Mouse (Mus musculus) C2C12 (cell line): ENCODE measurements around the gene Il5ra. TPM values are rescaled to one million over a fixed set of nuclear protein-coding genes. Genes with fewer than 3 reads are reported as not detected.

Experiments used
- H3K27me3 ChIP-seq: one replicate; pipeline ENCODE4 v1.6.1; 2011; ENCODE audit not compliant: control insufficient read depth, insufficient read depth, insufficient read length
- H3K36me3 ChIP-seq: one replicate; pipeline ENCODE4 v1.6.1; 2011; ENCODE audit not compliant: control insufficient read depth, insufficient read depth
- H3K4me3 ChIP-seq: one replicate; pipeline ENCODE4 v1.5.1; 2011; ENCODE audit warnings: mild to moderate bottlenecking, control low read depth; ENCODE audit not compliant: poor library complexity, insufficient read depth, severe bottlenecking
- H3K79me2 ChIP-seq: one replicate; pipeline ENCODE4 v1.6.1; 2011; ENCODE audit not compliant: control insufficient read depth, insufficient read depth
- H3K79me3 ChIP-seq: one replicate; pipeline ENCODE4 v1.6.1; 2011; ENCODE audit warnings: low read depth, control low read depth
- H3ac ChIP-seq: one replicate; pipeline ENCODE3; 2011; ENCODE audit warnings: low read depth; ENCODE audit not compliant: control insufficient read depth, insufficient read length
- CEBPB ChIP-seq: IDR thresholded peaks from one replicate; pipeline ENCODE4 v1.6.1; 2011; ENCODE audit warnings: low read depth, mild to moderate bottlenecking, control low read depth, moderate library complexity
- CTCF ChIP-seq: IDR thresholded peaks from one replicate; pipeline ENCODE4 v1.5.1; 2011; ENCODE audit not compliant: control insufficient read depth, insufficient read depth, insufficient read length
- FOSL1 ChIP-seq: IDR thresholded peaks from one replicate; pipeline ENCODE4 v1.8.0; 2011; ENCODE audit warnings: mild to moderate bottlenecking, low read length; ENCODE audit not compliant: poor library complexity, insufficient read depth, severe bottlenecking
- MAX ChIP-seq: IDR thresholded peaks from one replicate; pipeline ENCODE4 v1.6.1; 2011; ENCODE audit warnings: mild to moderate bottlenecking, control low read depth
- MYOD1 ChIP-seq: IDR thresholded peaks from one replicate; pipeline ENCODE4 v1.6.1; 2011; ENCODE audit warnings: low read depth; ENCODE audit not compliant: control insufficient read depth, insufficient read length
- MYOG ChIP-seq: IDR thresholded peaks from one replicate; pipeline ENCODE4 v1.6.1; 2011; ENCODE audit not compliant: control insufficient read depth, insufficient read length; ENCODE audit errors: extremely low read depth
- USF1 ChIP-seq: IDR thresholded peaks from one replicate; pipeline ENCODE4 v1.6.1; 2011; ENCODE audit warnings: low read depth, mild to moderate bottlenecking, control low read depth, moderate library complexity
- long read RNA-seq, 2 experiments: library from polyadenylated mRNA; unstranded; transcript quantifications; one replicate each; pipeline ENCODE4 v2.0.0; 2019 to 2020
- polyA plus RNA-seq: library from polyadenylated mRNA; unstranded; fragments of >200 nt; fragmentation: generic; extraction: Trizol; gene quantifications from one replicate; pipeline ENCODE4 v1.2.1, GENCODE M21; 2012; ENCODE audit warnings: missing spikeins

Il5ra gene
- not detected for polyA plus RNA-seq
- long read RNA-seq, experiment 1 = 0 reads
- long read RNA-seq, experiment 2 = 0 reads

GRCm38 (mm10) chr6:106748887-106749388, at the start of gene Il5ra:
TSS of gene Il5ra (minus strand) at chr6:106749037.
- H3K79me3 ChIP-seq = no peaks in the 10 kb centered on the region
- H3K36me3 ChIP-seq = no peaks in the 10 kb centered on the region
- no peaks in the 10 kb centered on the region for H3K27me3 ChIP-seq
- no peak for TF ChIP-seq CEBPB
- TF ChIP-seq CTCF = no peak
- TF ChIP-seq FOSL1 = no peak
- TF ChIP-seq MYOD1 = no peak
- TF ChIP-seq USF1 = no peak
- no peak for TF ChIP-seq MYOG
- TF ChIP-seq MAX = no peak
- no peak within 1 kb of the TSS for H3ac ChIP-seq
- H3K79me2 ChIP-seq = no peaks in the 10 kb centered on the region
- no peak within 1 kb of the TSS for H3K4me3 ChIP-seq

DNA sequence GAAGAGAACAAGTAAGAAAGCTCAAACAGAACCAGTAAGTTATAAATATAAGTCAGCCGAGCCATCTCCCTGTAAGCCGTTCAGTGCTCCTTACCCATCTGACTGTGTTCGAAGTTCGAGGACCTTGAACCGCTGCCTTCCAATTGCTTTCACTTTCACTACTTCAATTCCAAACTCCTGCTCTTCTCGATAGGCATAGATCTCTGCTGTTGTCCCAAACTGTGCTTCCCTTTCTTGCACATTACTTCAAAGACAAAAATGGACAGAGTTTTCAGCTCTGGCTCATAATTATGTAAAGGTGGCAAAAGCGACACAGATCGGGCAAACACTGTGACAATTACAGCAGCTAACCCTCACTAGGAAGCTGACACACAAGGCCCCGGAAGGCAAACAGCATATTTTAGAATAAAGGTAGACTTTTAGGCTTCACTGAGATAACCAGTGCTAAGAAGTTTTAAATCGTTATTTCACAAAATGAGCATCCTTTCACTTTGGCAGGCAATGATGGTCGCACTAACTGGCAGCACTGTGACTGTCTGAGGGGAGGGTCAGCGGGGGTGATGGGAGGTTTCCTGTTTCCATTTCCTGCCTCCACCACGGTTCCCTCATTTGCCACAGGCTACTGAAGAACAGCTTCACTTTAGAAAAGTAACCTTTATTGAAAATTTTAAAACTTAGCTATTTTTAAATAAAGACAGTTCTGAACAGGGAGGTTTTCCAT, 45.4 kb upstream of the Il5ra start:
- Histone ChIP-seq H3K27me3 (no peaks in the 10 kb centered on the region), H3K79me3 (peaks cover 11% of the 10 kb centered on the region), H3K4me3 (no peak overlapping the region), H3ac (no peak overlapping the region), H3K79me2 (peaks cover 15% of the 10 kb centered on the region), H3K36me3 (peaks cover 37% of the 10 kb centered on the region)
- TF ChIP-seq MYOD1 (no peak), FOSL1 (no peak), MYOG (no peak), USF1 (no peak), CEBPB (no peak), CTCF (no peak), MAX (no peak)

DNA sequence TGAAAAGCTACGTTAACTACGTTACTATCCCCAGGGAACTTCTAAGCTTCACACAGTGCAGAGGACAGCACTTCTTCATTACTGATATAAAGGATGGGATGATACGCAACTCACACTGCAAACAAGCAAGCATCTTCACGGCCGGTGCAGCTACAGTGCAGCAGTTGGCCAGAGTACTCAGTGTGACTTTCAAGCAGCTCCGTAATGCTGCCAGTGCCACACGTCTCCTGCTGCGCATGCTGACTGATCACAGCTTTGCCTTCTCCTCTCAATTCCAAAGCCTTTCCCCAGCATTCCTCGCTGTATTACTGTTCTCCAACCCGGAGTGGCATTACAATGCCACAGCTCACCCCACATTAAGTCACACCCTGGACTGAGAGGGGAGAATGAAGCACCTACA, 44.8 kb upstream of the Il5ra start:
- Histone ChIP-seq H3K27me3 (no peaks in the 10 kb centered on the region), H3K36me3 (peaks cover 37% of the 10 kb centered on the region), H3K79me3 (peaks cover 7% of the 10 kb centered on the region), H3ac (no peak overlapping the region), H3K4me3 (no peak overlapping the region), H3K79me2 (peaks cover 9% of the 10 kb centered on the region)
- TF ChIP-seq MAX (no peak), MYOD1 (no peak), CTCF (no peak), MYOG (no peak), FOSL1 (no peak), USF1 (no peak), CEBPB (no peak)

DNA sequence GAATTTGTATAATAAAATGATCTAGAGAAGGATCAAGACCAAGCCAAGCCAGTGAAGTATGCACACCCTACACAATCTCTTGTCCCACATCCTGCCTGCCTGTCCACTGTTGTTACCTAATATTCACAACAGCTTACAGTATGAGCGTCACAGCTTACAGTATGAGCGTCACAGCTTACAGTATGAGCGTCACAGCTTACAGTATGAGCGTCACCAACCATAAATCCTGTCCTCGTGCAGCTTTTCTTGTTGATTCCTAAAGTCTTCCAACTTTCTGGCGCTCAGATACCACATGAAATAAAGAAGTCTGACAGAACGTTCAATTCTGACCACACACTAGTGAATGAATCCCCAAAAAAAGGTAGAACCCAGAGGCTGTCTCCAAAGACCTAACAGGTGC, 44.3 kb upstream of the Il5ra start:
- no peak overlapping the region for H3ac ChIP-seq
- H3K79me3 ChIP-seq = peaks cover 7% of the 10 kb centered on the region
- H3K4me3 ChIP-seq = no peak overlapping the region
- H3K27me3 ChIP-seq = no peaks in the 10 kb centered on the region
- TF ChIP-seq MYOG (no peak), MAX (no peak), CTCF (no peak), MYOD1 (no peak), FOSL1 (no peak), CEBPB (no peak), USF1 (no peak)
- H3K79me2 ChIP-seq = peaks cover 4% of the 10 kb centered on the region
- peaks cover 39% of the 10 kb centered on the region for H3K36me3 ChIP-seq

DNA sequence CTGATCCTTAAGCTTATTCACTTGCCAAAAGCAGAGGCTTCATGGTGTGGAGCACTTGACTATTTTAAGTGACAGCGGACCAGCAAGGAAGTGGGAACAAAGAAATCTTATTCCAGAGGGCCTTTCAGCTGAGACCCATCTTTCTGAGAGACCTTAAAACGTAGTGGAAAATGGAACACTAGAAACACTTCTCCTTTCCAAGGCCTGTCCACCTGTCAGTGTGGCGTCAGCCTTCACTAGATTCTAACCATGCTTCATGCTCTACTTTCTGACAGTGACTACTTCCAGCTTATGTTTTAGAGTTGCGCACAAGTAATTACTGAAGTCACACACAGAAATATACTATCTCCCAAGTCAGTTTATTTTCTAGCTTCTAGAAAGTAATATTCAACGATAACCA, 43.6 kb upstream of the Il5ra start:
- no peak overlapping the region for H3K4me3 ChIP-seq
- H3K79me2 ChIP-seq = no peaks in the 10 kb centered on the region
- H3K36me3 ChIP-seq = peaks cover 41% of the 10 kb centered on the region
- H3K79me3 ChIP-seq = peaks cover 4% of the 10 kb centered on the region
- TF ChIP-seq FOSL1 (no peak), CTCF (no peak), MYOD1 (no peak), MAX (no peak), CEBPB (no peak), MYOG (no peak), USF1 (no peak)
- H3K27me3 ChIP-seq = no peaks in the 10 kb centered on the region
- no peak overlapping the region for H3ac ChIP-seq
